Mouse (Mus musculus) erythroblast, embryonic 14.5 days (primary cell): ENCODE data around the gene AC109138.7.

Experiments used
- GATA1 ChIP-seq: IDR thresholded peaks from 2 replicates; pipeline ENCODE4 v1.6.1; 2012; ENCODE audit warnings: low read length, inconsistent platforms, mixed read lengths
- TAL1 ChIP-seq: IDR thresholded peaks from 3 replicates; pipeline ENCODE4 v1.6.1; 2012; ENCODE audit warnings: low read length, inconsistent platforms, mixed read lengths

GRCm38 (mm10) chr19:4263702-4264101 lies 49.5 kb downstream of the AC109138.7 start:
- TF ChIP-seq GATA1, result no peak
- no peak for TF ChIP-seq TAL1
